Mouse (Mus musculus): ENCODE measurements around the gene Tie1.

GRCm38 (mm10) chr4:118537801-118538200, 47.9 kb upstream of the Tie1 start:
- no peak for TF ChIP-seq CTCF (conservative IDR thresholded peaks at IDR 0.05; ENCODE audit: insufficient read depth, insufficient read length, low read depth, low read length)
- no peak for TF ChIP-seq POLR2A (IDR thresholded peaks at IDR 0.05; ENCODE audit: low read depth, low read length)
